ENCODE assay signal across 40 mouse cellular contexts in genomic region chr15:89291521-89291920, GRCm38 (mm10). TPM values are rescaled to one million over a fixed set of nuclear protein-coding genes. Genes with fewer than 3 reads are reported as not detected.
A peak's percentile ranks its signal among the peaks of the same experiment; 100 is the strongest.
DNase-seq lines count a peak whose midpoint lies in the region; ATAC-seq and TF ChIP-seq lines count a peak whose summit lies in the region.
"Had no signal": no experiment of that assay in that cellular context is flagged by ENCODE, and none has a peak within 500 bp of the region (broad histone marks: within the 10 kb centered on the region; RNA-seq: fewer than 3 reads in every experiment).

No protein-coding gene starts in this region.

- TF ChIP-seq POLR2A in myocyte (IDR thresholded peaks at IDR 0.05; ENCODE audit: insufficient read length, low read depth), result no peak

- H3K9ac ChIP-seq in liver, embryonic 15.5 days, result no peak overlapping the region
- H3K9ac ChIP-seq: heart, embryonic 13.5 days; hindbrain, embryonic 14.5 days; limb, embryonic 15.5 days; midbrain, embryonic 15.5 days; neural tube, embryonic 12.5 days had no signal

- no peak overlapping the region for H3K4me2 ChIP-seq in liver, embryonic 15.5 days
- H3K4me2 ChIP-seq in myocyte (ENCODE audit: low read depth), result no peak overlapping the region
- H3K4me2 ChIP-seq: heart, embryonic 13.5 days; hindbrain, embryonic 14.5 days; limb, embryonic 15.5 days; midbrain, embryonic 15.5 days; neural tube, embryonic 12.5 days had no signal

- no peak overlapping the region for H3K4me3 ChIP-seq in liver, embryonic 15.5 days (replicated peaks)
- H3K4me3 ChIP-seq in myocyte, result no peak overlapping the region
- H3K4me3 ChIP-seq in forebrain, embryonic 10.5 days, result no peak overlapping the region
- H3K4me3 ChIP-seq: heart, embryonic 13.5 days; limb, embryonic 10.5 days; limb, embryonic 15.5 days; megakaryocyte, embryonic 14.5 days; midbrain, embryonic 15.5 days; neural tube, embryonic 12.5 days had no signal

- no peak overlapping the region for H3ac ChIP-seq in myocyte (ENCODE audit: control insufficient read depth, insufficient read length)

- peaks cover 90% of the 10 kb centered on the region for H3K36me3 ChIP-seq in liver, embryonic 15.5 days (replicated peaks)
- H3K36me3 ChIP-seq in myocyte (ENCODE audit: control insufficient read depth, insufficient read depth), result peaks cover 57% of the 10 kb centered on the region
- H3K36me3 ChIP-seq in forebrain, embryonic 10.5 days (replicated peaks), result peaks cover 100% of the 10 kb centered on the region

- no peaks in the 10 kb centered on the region for H3K79me2 ChIP-seq in myocyte (ENCODE audit: control insufficient read depth, insufficient read depth)

- ATAC-seq in liver, embryonic 15.5 days (ENCODE audit: insufficient read depth), result peak; percentile 72
- ATAC-seq: forebrain, embryonic 14.5 days; intestine, postnatal 0 days; midbrain, embryonic 15.5 days had no signal

- H3K4me1 ChIP-seq in liver, embryonic 15.5 days (replicated peaks), result peaks cover 49% of the 10 kb centered on the region
- no peaks in the 10 kb centered on the region for H3K4me1 ChIP-seq in forebrain, embryonic 10.5 days
- H3K4me1 ChIP-seq: limb, embryonic 10.5 days; limb, embryonic 15.5 days; midbrain, embryonic 15.5 days; neural tube, embryonic 12.5 days had no signal

- no peaks in the 10 kb centered on the region for H3K9me3 ChIP-seq in liver, embryonic 15.5 days (replicated peaks)
- H3K9me3 ChIP-seq in forebrain, embryonic 10.5 days, result no peaks in the 10 kb centered on the region
- H3K9me3 ChIP-seq: G1E; heart, embryonic 13.5 days; limb, embryonic 10.5 days; limb, embryonic 15.5 days; megakaryocyte, embryonic 14.5 days; midbrain, embryonic 15.5 days; neural tube, embryonic 12.5 days had no signal

- DNase-seq in ES-CJ7 (ENCODE audit: low read depth, low spot score), result peak; percentile 20
- DNase-seq in liver, result peak; percentile 65
- no peak for DNase-seq in gastrocnemius, postnatal 4 days (ENCODE audit: low spot score in 2 of 2)
- no peak for DNase-seq in ovary, postnatal 14 days (ENCODE audit: low spot score)
- DNase-seq in ovary, postnatal 36 days (ENCODE audit: low spot score), result no peak
- DNase-seq in forebrain, embryonic 10.5 days (ENCODE audit: extremely low spot score, low spot score), result no peak
- DNase-seq: adrenal gland, adult 2 months; cerebellum, adult 11-12 months; cerebellum, postnatal 10 days; gastrocnemius, postnatal 25 days; heart, adult 18-20 months; heart, postnatal 10 days; kidney, adult 9 months; kidney, postnatal 10 days; layer of hippocampus, adult 9-11 months; lung, postnatal 36 days; thymus, postnatal 4 days had no signal

- no peak overlapping the region for H3K27ac ChIP-seq in liver, embryonic 15.5 days (replicated peaks)
- H3K27ac ChIP-seq in forebrain, embryonic 10.5 days, result no peak overlapping the region
- H3K27ac ChIP-seq: heart, embryonic 13.5 days; hindbrain, embryonic 14.5 days; limb, embryonic 10.5 days; limb, embryonic 15.5 days; midbrain, embryonic 15.5 days; neural tube, embryonic 12.5 days had no signal

- H3K27me3 ChIP-seq in liver, embryonic 15.5 days, result no peaks in the 10 kb centered on the region
- H3K27me3 ChIP-seq in myocyte (ENCODE audit: control insufficient read depth, insufficient read depth, insufficient read length), result no peaks in the 10 kb centered on the region
- no peaks in the 10 kb centered on the region for H3K27me3 ChIP-seq in forebrain, embryonic 10.5 days (ENCODE audit: poor library complexity, severe bottlenecking)
- H3K27me3 ChIP-seq: CH12.LX; heart, embryonic 13.5 days; limb, embryonic 15.5 days; megakaryocyte, embryonic 14.5 days; midbrain, embryonic 15.5 days; neural tube, embryonic 12.5 days had no signal

- WGBS in liver, embryonic 15.5 days (ENCODE audit: insufficient replicate concordance), result 54% methylated on average over 3 of the region's 3 CpGs
- 84% methylated on average over 3 of the region's 3 CpGs for WGBS in forebrain, embryonic 10.5 days

TF ChIP-seq in myocyte, 11 proteins besides CTCF, POLR2A, EP300 and RAD21:
- no peak for TF ChIP-seq REST (IDR thresholded peaks at IDR 0.05; ENCODE audit: insufficient read depth, insufficient read length)
- TF ChIP-seq TCF12 (IDR thresholded peaks at IDR 0.05; ENCODE audit: insufficient read depth, poor library complexity, severe bottlenecking), result no peak
- peak; percentile 33 for TF ChIP-seq POLR2AphosphoS2 (IDR thresholded peaks at IDR 0.05; ENCODE audit: insufficient read length, low read depth)

RNA-seq across cellular contexts. Expression of gene Sbf1, which starts 23.6 kb away (rescaled TPM):
- 21.4 and 28.6 TPM in 2 replicates for polyA plus RNA-seq in liver, embryonic 15.5 days (2015; fragmentation: Nextera tagmentation; extraction: Ambion mirVana)
- polyA plus RNA-seq in myocyte (2012; fragmentation: generic; extraction: Trizol), result 222 TPM
- total RNA-seq in gastrocnemius, postnatal 4 days (2021), result 10 to 100 TPM; 69.4 to 73.9 TPM
- polyA plus RNA-seq in forebrain, embryonic 10.5 days (2016; fragmentation: Nextera tagmentation; extraction: Ambion mirVana), result 80.7 and 84.9 TPM in 2 replicates

RNA-seq across cellular contexts. Expression of gene Adm2, which starts 31.0 kb away (rescaled TPM):
- 1.7 and 2.0 TPM in 2 replicates for polyA plus RNA-seq in liver, embryonic 15.5 days (2015; fragmentation: Nextera tagmentation; extraction: Ambion mirVana)
- polyA plus RNA-seq in myocyte (2012; fragmentation: generic; extraction: Trizol), result 71.1 TPM
- not detected for total RNA-seq in gastrocnemius, postnatal 4 days (2021)
- polyA plus RNA-seq in forebrain, embryonic 10.5 days (2016; fragmentation: Nextera tagmentation; extraction: Ambion mirVana), result 0.17 and 0.23 TPM in 2 replicates
- total RNA-seq: adrenal gland, adult 2 months; G1E; gastrocnemius, adult 18-20 months; gastrocnemius, postnatal 25 days; heart, adult 18-20 months; heart, postnatal 10 days; hematopoietic stem cell, adult 5-6 weeks; left cerebral cortex, postnatal 10 days had no signal
- polyA plus RNA-seq: cortical plate, adult 2 months; embryonic facial prominence, embryonic 11.5 days; forebrain, embryonic 14.5 days; frontal cortex, adult 2 months; hindbrain, embryonic 14.5 days; midbrain, embryonic 15.5 days; neural tube, embryonic 12.5 days; testis, adult 2 months had no signal

RNA-seq across cellular contexts. Expression of gene Miox, which starts 42.7 kb away (rescaled TPM):
- 10.3 and 10.6 TPM in 2 replicates for polyA plus RNA-seq in liver, embryonic 15.5 days (2015; fragmentation: Nextera tagmentation; extraction: Ambion mirVana)
- 0.04 TPM for polyA plus RNA-seq in myocyte (2012; fragmentation: generic; extraction: Trizol)
- not detected for total RNA-seq in gastrocnemius, postnatal 4 days (2021)
- polyA plus RNA-seq in forebrain, embryonic 10.5 days (2016; fragmentation: Nextera tagmentation; extraction: Ambion mirVana), result not detected in 2 replicates
- total RNA-seq: adrenal gland, adult 2 months; CH12.LX; gastrocnemius, postnatal 25 days; heart, adult 18-20 months; heart, postnatal 10 days; hematopoietic stem cell, adult 5-6 weeks; left cerebral cortex, postnatal 10 days had no signal
- polyA plus RNA-seq: C2C12; cortical plate, adult 2 months; embryonic facial prominence, embryonic 11.5 days; forebrain, embryonic 14.5 days; frontal cortex, adult 2 months; G1E; heart, embryonic 13.5 days; hindbrain, embryonic 14.5 days; intestine, postnatal 0 days; limb, embryonic 10.5 days; limb, embryonic 15.5 days; lung, embryonic 16.5 days; midbrain, embryonic 15.5 days; neural tube, embryonic 12.5 days; thymus, postnatal 0 days had no signal

Comparison
In these comparisons a context has a peak if more than half of its experiments do, and no peak if none do; other contexts are left out.
1. DNase-seq: peak in ES-CJ7 (single experiment) and liver (single experiment); none in gastrocnemius, postnatal 4 days (0 of 2), ovary, postnatal 14 days (single experiment), ovary, postnatal 36 days (single experiment) and forebrain, embryonic 10.5 days (single experiment).
2. RNA of gene Adm2, which starts 31.0 kb away (polyA plus RNA-seq): 71.1 TPM in myocyte (single experiment); 1.7 to 2.0 TPM in liver, embryonic 15.5 days and 0.17 to 0.23 TPM in forebrain, embryonic 10.5 days; every median in the first group is over 10 times any median in the second.
3. RNA of gene Miox, which starts 42.7 kb away (polyA plus RNA-seq): 10.3 to 10.6 TPM in liver, embryonic 15.5 days; 0.04 TPM in myocyte (single experiment) and not detected in forebrain, embryonic 10.5 days; every median in the first group is over 10 times any median in the second.